Mouse (Mus musculus): ENCODE measurements around the gene Dnajc13. TPM values are rescaled to one million over a fixed set of nuclear protein-coding genes. Genes with fewer than 3 reads are reported as not detected.

The Dnajc13 gene
- polyA plus RNA-seq, 1 experiment from 2014 or later, result 22.7 TPM

DNA sequence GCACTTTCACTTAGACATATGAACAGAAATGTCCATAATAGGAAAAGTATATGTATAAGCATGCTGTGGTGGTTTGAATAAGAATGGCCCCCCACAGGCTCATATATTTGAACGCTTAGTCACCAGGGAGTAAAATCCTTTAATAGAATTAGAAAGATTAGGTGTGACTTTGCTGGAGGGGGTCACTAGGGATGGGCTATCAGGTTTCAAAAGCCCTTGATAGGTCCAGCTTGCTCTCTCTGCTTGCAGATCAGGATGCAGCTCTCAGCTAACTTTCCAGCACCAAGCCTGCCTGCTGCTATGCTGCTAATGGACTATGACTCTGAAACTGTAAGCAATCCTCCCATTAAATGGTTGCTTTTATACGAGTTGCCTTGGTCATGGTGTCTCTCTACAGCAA, 68.2 kb downstream of the Dnajc13 start:
- no peaks in the 10 kb centered on the region for H3K27me3 ChIP-seq
- no peaks in the 10 kb centered on the region for H3K4me1 ChIP-seq
- H3K9ac ChIP-seq (replicated peaks), result no peak overlapping the region
- no peak overlapping the region for H3K4me2 ChIP-seq (replicated peaks)
- H3K27ac ChIP-seq (replicated peaks), result no peak overlapping the region
- no peak for ATAC-seq (replicated peaks)
- H3K36me3 ChIP-seq, result peaks cover 62% of the 10 kb centered on the region
- 55% methylated on average over 2 of the region's 2 CpGs for WGBS
- H3K4me3 ChIP-seq, result no peak overlapping the region
- no peaks in the 10 kb centered on the region for H3K9me3 ChIP-seq

GRCm38 (mm10) chr9:104193900-104194299, 68.8 kb downstream of the Dnajc13 start:
- no peaks in the 10 kb centered on the region for H3K4me1 ChIP-seq
- no peaks in the 10 kb centered on the region for H3K27me3 ChIP-seq
- no peak overlapping the region for H3K27ac ChIP-seq (replicated peaks)
- no peaks in the 10 kb centered on the region for H3K9me3 ChIP-seq
- no peak for ATAC-seq (replicated peaks)
- H3K36me3 ChIP-seq, result peaks cover 64% of the 10 kb centered on the region
- H3K9ac ChIP-seq (replicated peaks), result no peak overlapping the region
- WGBS, result 91% methylated on average over 2 of the region's 2 CpGs
- no peak overlapping the region for H3K4me2 ChIP-seq (replicated peaks)
- H3K4me3 ChIP-seq, result no peak overlapping the region

- no peak overlapping the region for H3K27ac ChIP-seq (replicated peaks)
- WGBS, result 86% methylated on average over 1 of the region's 1 CpGs
Observed at GRCm38 (mm10) chr9:104193327-104193726, 69.4 kb downstream of the Dnajc13 start.

DNA sequence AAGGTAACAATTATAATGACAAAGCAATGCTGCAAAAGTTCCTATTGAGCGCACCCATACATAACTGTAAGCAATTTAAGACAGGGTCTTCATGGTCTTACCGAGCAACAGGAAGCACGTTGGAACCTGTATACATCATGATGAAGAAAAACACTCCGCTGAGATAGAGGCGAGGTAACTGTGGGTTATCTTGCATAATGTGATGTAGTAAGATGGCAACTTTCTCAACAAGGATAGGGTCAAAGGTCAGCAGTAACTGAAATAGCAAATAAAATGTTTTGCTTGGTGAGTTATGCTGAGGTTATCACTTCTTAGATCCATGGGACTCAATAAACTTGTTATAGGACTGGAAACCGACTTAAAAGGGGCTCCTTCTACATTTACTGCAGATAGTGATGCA, 70.2 kb downstream of the Dnajc13 start:
- no peak for ATAC-seq (replicated peaks)
- Histone ChIP-seq H3K36me3 (peaks cover 65% of the 10 kb centered on the region), H3K9ac (replicated peaks) (no peak overlapping the region), H3K4me1 (no peaks in the 10 kb centered on the region), H3K27ac (replicated peaks) (no peak overlapping the region), H3K4me3 (no peak overlapping the region), H3K9me3 (no peaks in the 10 kb centered on the region), H3K27me3 (no peaks in the 10 kb centered on the region), H3K4me2 (replicated peaks) (no peak overlapping the region)
- 93% methylated on average over 6 of the region's 6 CpGs for WGBS

More at GRCm38 (mm10) chr9:104193327-104193726, 69.4 kb downstream of the Dnajc13 start:
- no peak for ATAC-seq (replicated peaks)
- Histone ChIP-seq H3K4me3 (no peak overlapping the region), H3K36me3 (peaks cover 67% of the 10 kb centered on the region), H3K9ac (replicated peaks) (no peak overlapping the region), H3K9me3 (no peaks in the 10 kb centered on the region), H3K4me1 (no peaks in the 10 kb centered on the region), H3K27me3 (no peaks in the 10 kb centered on the region), H3K4me2 (replicated peaks) (no peak overlapping the region)

DNA sequence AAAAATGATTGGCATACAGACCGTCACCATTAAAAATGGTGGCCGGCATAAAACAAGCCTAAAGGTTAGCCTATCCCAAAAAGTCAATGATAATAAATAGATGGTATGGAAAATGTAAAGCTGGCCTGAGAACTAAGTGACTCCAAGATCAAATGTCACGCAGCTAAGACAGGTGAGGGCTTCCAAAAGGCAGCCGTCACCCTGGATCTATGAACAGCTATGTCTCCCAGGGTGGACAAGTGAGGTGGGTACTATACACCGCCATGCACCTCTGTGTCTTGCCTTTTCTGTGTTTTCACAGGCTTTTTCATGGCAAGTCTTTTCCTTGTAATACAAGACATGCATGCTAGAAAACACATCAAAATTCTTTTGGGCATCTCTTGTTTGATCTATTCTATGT, 73.1 kb downstream of the Dnajc13 start:
- Histone ChIP-seq H3K27me3 (no peaks in the 10 kb centered on the region), H3K9ac (replicated peaks) (no peak overlapping the region), H3K27ac (replicated peaks) (no peak overlapping the region), H3K4me1 (no peaks in the 10 kb centered on the region), H3K9me3 (no peaks in the 10 kb centered on the region), H3K4me2 (replicated peaks) (no peak overlapping the region), H3K4me3 (no peak overlapping the region), H3K36me3 (peaks cover 58% of the 10 kb centered on the region)
- 99% methylated on average over 5 of the region's 5 CpGs for WGBS
- no peak for ATAC-seq (replicated peaks)

DNA sequence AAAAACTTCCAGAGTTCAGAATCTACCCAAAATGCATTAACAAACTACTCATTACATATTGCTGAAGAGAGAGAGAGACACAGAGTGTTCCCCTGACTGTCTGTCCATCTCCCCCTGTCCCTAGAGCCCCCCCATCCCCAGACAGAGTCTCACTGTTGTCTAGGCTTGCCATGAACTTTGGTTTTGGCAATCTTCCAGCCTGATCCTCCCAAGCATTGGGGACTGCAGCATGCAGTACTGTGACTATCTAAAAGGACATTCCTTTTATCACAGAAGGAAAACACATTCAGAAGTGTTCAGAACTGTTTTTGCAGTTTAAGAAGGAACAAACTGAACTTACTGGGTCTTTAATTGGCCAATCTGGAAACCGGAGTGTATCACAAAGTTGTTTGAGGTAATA, 74.0 kb downstream of the Dnajc13 start:
- H3K4me3 ChIP-seq, result no peak overlapping the region
- no peaks in the 10 kb centered on the region for H3K27me3 ChIP-seq
- H3K9ac ChIP-seq (replicated peaks), result no peak overlapping the region
- no peak overlapping the region for H3K4me2 ChIP-seq (replicated peaks)
- peaks cover 58% of the 10 kb centered on the region for H3K36me3 ChIP-seq
- ATAC-seq (replicated peaks), result no peak
- no peak overlapping the region for H3K27ac ChIP-seq (replicated peaks)
- no peaks in the 10 kb centered on the region for H3K9me3 ChIP-seq
- no peaks in the 10 kb centered on the region for H3K4me1 ChIP-seq
- 96% methylated on average over 1 of the region's 1 CpGs for WGBS

- peaks cover 56% of the 10 kb centered on the region for H3K36me3 ChIP-seq
- 91% methylated on average over 5 of the region's 5 CpGs for whole genome bisulfite sequencing
- H3K4me2 ChIP-seq (replicated peaks), result no peak overlapping the region
- H3K27me3 ChIP-seq, result no peaks in the 10 kb centered on the region
- no peaks in the 10 kb centered on the region for H3K9me3 ChIP-seq
- no peak for ATAC-seq (replicated peaks)
- H3K27ac ChIP-seq (replicated peaks), result no peak overlapping the region
- H3K4me1 ChIP-seq, result no peaks in the 10 kb centered on the region
- H3K9ac ChIP-seq (replicated peaks), result no peak overlapping the region
- no peak overlapping the region for H3K4me3 ChIP-seq
Observed at GRCm38 (mm10) chr9:104187028-104187427, 75.7 kb downstream of the Dnajc13 start.

DNA sequence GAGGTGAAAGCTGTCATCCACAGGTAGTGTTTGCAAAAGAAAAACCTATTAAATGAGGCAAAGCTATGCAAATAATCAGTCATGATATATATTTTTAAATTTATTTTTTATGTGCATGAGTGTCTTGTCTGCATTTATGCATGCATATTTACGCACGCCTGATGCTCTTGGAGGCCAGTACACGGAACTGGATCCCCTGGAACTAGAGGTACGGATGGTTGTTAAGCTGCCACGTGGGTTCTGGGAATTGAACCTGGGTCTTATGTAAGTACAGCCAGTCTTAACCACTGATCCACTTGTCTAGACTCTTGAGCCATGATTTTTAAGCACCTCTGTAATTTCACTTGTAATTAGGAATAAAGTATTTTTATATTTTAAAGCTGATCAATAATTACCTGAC, 79.5 kb downstream of the Dnajc13 start:
- Histone ChIP-seq H3K27me3 (no peaks in the 10 kb centered on the region), H3K4me2 (replicated peaks) (no peak overlapping the region), H3K27ac (replicated peaks) (no peak overlapping the region), H3K36me3 (peaks cover 65% of the 10 kb centered on the region), H3K9ac (replicated peaks) (no peak overlapping the region), H3K4me3 (no peak overlapping the region), H3K4me1 (no peaks in the 10 kb centered on the region), H3K9me3 (no peaks in the 10 kb centered on the region)
- ATAC-seq (replicated peaks), result no peak
- 94% methylated on average over 5 of the region's 5 CpGs for WGBS

DNA sequence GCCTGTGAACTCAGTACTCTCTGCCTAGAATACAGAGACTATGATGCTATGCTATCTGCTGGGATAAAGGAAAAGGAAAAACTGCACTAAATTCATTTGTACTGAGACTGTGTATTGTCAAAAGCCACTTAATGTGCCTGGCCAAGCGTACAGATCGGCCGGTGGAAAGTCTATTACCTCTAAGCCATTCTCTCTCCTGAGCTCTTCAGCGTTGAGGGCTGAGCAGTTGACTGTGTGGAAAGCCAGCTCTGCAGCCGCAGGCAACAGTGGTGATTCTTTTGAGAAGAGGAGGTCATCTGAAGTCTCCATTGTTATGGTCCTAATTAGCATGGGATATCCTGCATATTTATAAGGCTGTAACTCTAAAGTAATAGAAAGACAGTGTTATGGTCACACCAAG, 80.4 kb downstream of the Dnajc13 start:
- Histone ChIP-seq H3K9me3 (no peaks in the 10 kb centered on the region), H3K27me3 (no peaks in the 10 kb centered on the region), H3K36me3 (peaks cover 65% of the 10 kb centered on the region), H3K4me3 (no peak overlapping the region), H3K4me2 (replicated peaks) (no peak overlapping the region), H3K27ac (replicated peaks) (no peak overlapping the region), H3K4me1 (no peaks in the 10 kb centered on the region), H3K9ac (replicated peaks) (no peak overlapping the region)
- ATAC-seq (replicated peaks), result no peak
- 22% methylated on average over 5 of the region's 5 CpGs for WGBS

DNA sequence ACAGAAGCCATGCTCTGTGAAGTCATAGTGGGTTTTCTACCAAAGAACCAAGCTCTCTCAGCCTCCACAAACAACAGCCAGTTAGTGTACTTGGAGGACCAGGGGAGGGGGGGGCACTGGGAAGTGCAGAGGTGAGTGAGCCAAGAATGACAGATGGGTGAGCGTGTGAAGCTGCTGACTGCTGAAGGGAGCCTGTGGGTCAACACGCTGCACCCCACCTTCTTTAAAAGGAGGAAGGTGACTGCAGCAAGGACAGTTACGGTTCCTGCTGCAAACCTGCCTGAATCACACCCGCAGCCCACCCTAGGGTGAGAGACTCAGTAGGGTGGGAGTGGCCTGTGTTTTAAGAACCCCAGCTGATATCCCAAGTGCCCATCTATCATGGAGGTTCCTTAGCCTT, 81.1 kb downstream of the Dnajc13 start:
- WGBS, result 87% methylated on average over 4 of the region's 4 CpGs

DNA sequence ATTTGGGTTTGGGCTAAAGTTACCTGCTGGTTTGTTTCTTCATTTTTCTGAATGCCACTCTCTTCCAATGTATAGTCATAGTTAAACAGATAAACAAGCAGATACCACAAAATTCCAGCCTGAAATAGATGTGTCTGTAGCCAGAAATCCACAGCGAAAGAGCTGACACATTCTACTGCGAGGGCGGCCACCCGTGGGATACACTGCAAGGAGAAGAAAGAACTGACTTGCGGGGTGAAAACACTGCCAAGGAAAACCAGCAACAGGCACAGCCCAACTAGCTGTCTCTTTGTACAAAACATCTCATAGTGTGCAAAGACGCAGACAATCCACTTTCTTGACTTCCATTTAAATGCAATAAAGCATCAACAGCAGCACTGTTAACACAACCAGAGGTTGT, 82.7 kb downstream of the Dnajc13 start:
- H3K27me3 ChIP-seq, result no peaks in the 10 kb centered on the region
- H3K4me1 ChIP-seq, result no peaks in the 10 kb centered on the region
- H3K36me3 ChIP-seq, result peaks cover 81% of the 10 kb centered on the region
- H3K9ac ChIP-seq (replicated peaks), result no peak overlapping the region
- H3K9me3 ChIP-seq, result no peaks in the 10 kb centered on the region
- WGBS, result 95% methylated on average over 6 of the region's 6 CpGs
- no peak for ATAC-seq (replicated peaks)
- H3K4me2 ChIP-seq (replicated peaks), result no peak overlapping the region
- no peak overlapping the region for H3K4me3 ChIP-seq
- no peak overlapping the region for H3K27ac ChIP-seq (replicated peaks)

More for the DNA sequence above, 81.1 kb downstream of the Dnajc13 start:
- no peak for ATAC-seq (replicated peaks)
- Histone ChIP-seq H3K4me2 (replicated peaks) (no peak overlapping the region), H3K4me1 (no peaks in the 10 kb centered on the region), H3K36me3 (peaks cover 68% of the 10 kb centered on the region), H3K27me3 (no peaks in the 10 kb centered on the region), H3K9me3 (no peaks in the 10 kb centered on the region), H3K4me3 (no peak overlapping the region), H3K27ac (replicated peaks) (no peak overlapping the region), H3K9ac (replicated peaks) (no peak overlapping the region)

DNA sequence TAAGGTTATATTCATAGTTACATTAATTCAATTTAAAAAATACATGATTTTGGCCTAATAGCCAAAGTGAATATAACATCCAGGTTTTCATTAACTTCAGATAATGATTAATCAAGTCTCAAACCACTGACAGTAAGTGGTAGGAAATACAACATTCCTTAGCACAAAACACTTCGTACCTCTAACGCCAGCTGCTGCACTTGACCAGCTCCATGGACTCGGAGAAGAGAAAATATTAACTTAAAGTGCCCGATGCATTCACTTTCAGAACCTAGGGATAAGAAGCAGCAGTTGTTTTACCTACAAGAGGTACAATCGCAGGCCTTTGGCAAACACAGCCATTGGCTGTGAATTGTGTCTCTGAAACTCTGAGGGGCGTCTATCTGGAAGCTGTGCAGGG, 90.4 kb downstream of the Dnajc13 start:
- Histone ChIP-seq H3K9me3 (no peaks in the 10 kb centered on the region), H3K27ac (replicated peaks) (no peak overlapping the region), H3K36me3 (peaks cover 71% of the 10 kb centered on the region), H3K27me3 (no peaks in the 10 kb centered on the region), H3K9ac (replicated peaks) (no peak overlapping the region), H3K4me1 (no peaks in the 10 kb centered on the region), H3K4me2 (replicated peaks) (no peak overlapping the region), H3K4me3 (no peak overlapping the region)
- WGBS, result 97% methylated on average over 6 of the region's 6 CpGs
- ATAC-seq (replicated peaks), result no peak

GRCm38 (mm10) chr9:104171651-104172050, 91.1 kb downstream of the Dnajc13 start:
- Histone ChIP-seq H3K4me3 (no peak overlapping the region), H3K27me3 (no peaks in the 10 kb centered on the region), H3K36me3 (peaks cover 71% of the 10 kb centered on the region), H3K9ac (replicated peaks) (no peak overlapping the region), H3K27ac (replicated peaks) (no peak overlapping the region), H3K9me3 (no peaks in the 10 kb centered on the region), H3K4me2 (replicated peaks) (no peak overlapping the region), H3K4me1 (no peaks in the 10 kb centered on the region)
- no peak for ATAC-seq (replicated peaks)
- 89% methylated on average over 6 of the region's 6 CpGs for WGBS

Data from forebrain, embryonic 15.5 days (tissue).